Mouse (Mus musculus) CD4-positive helper T cell, adult 2 months (primary cell): ENCODE measurements at regions not wholly inside any gene's neighbourhood (a gene's known extent, or its start where the extent isn't known, plus 50 kb on each side); places are given as distances from the start of the nearest gene placed in this dataset.

Experiments
- DNase-seq: peaks from one replicate; pipeline ENCODE4 v3.0.0-alpha.2; 2012; ENCODE audit warnings: low read depth, missing footprints, low spot score

- no peak for DNase-seq
Observed at GRCm38 (mm10) chr4:105326989-105327388, 169.8 kb downstream of the Plpp3 start.

DNA sequence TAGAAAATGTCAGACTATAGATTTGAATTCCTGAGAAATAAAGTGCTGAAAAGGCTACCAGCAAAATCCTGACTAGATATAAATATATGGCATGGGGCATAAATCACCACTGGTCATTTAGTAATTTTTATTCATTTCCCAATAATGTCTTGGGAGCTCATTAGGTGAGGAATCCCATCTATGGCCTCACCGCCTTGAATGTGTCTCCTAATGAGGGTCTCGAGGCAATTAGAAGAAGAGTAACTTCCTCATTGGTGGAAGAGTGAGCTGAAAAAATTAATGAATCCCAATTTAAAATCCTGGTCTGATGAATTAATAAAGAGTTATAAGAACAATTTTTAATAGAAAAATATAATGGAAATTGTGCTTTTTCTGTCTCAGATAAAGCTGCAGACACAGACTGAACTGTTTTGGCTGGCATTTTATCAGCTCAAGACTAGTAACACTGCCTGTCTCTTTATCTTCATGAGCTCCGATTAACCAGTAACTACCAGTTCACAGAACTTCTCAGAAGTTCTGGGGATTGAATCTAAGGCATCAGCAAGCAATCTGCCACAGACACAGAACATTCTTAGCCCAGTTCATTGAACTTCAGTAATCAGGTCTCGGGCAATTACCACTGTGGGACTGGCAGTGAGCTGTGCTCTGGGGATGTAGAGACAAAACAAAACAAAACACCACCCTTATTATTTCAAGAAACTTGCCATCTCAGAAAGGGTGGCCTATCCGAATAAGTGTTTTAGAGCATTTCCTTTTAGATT is 170.7 kb downstream of the Plpp3 start:
- no peak for DNase-seq

- no peak for DNase-seq
Observed at GRCm38 (mm10) chr4:105328776-105329175, 171.6 kb downstream of the Plpp3 start.

- no peak for DNase-seq
Observed at GRCm38 (mm10) chr4:105332081-105332480, 174.9 kb downstream of the Plpp3 start.

- no peak for DNase-seq
Observed at GRCm38 (mm10) chr4:105335872-105336271, 178.7 kb downstream of the Plpp3 start.

DNA sequence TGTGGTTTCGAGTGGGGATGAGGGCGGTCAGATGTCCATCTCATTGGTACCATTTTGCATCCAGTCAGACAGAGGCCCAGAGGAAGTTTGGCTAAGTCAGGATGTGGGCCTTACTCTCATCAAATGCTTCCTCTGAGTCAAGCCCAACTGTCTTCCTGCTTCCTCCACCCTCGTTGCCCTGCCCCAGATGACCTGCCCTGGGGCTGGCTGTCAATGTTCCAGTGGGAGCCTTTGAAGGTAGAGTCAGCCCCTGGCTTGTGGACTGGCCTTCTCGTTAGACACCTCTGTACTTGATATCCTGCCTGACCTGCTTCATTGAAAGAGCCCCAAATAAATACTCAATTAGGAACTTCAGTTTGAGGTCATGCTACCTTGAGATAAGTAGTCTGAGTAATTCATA is 179.4 kb downstream of the Plpp3 start:
- no peak for DNase-seq

DNA sequence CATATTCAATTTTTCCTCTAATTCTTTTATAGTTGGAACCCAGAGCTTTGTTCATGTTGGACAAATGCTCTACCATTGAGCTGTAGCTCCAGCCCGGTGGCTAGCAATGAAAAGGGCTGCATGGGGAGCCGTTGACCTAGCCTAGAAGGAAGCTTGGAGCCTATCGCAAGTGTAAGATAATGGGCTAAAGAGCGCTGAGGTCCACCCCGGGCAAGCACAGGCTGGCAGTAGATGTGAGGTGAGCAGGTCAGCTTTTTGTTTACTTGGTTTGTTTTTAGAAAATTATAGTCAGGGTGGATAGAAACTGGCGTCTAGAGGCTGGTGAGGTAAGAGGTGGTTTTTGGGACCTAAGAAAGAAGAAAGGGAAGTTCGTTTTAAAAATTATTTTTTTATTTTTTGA is 181.0 kb downstream of the Plpp3 start:
- no peak for DNase-seq

DNA sequence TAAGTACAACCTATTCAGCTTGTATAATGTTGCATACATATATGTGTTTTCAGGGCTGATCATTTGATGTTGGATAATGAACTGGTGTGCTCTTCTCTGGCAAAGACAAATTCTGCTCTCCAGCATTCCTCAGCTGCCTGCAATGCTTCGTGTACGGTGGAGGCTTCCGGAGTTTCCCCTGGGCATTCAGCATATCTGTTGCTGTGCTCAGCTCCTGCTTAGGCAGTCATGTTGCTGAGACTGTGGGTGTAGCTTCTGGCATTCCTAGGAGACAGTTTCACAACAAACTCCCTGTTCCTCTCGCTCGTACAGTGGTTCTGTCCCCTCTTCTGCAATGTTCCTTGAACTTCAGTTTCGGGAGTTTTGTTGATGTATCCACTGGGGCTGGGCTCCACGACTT is 181.7 kb downstream of the Plpp3 start:
- DNase-seq, result no peak

DNA sequence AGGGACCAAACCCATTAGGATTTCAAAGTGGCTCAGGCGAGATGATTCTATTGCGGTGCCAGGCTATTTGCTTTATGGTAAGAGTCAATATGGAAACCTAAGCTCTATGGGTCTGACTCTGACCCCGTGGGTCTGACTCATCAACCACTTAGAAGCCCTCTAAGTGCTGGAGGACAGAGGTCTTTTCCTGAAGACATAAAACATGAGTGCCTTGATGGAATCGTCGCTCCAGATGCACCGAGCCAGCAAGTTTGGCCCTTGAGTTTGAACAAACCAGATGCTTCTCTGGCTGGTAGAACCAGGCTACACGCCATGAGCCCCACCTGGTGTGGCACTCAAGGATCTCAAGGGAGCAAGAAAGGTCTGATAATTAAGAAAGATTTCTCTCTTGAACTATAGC is 184.1 kb downstream of the Plpp3 start:
- DNase-seq, result no peak

DNA sequence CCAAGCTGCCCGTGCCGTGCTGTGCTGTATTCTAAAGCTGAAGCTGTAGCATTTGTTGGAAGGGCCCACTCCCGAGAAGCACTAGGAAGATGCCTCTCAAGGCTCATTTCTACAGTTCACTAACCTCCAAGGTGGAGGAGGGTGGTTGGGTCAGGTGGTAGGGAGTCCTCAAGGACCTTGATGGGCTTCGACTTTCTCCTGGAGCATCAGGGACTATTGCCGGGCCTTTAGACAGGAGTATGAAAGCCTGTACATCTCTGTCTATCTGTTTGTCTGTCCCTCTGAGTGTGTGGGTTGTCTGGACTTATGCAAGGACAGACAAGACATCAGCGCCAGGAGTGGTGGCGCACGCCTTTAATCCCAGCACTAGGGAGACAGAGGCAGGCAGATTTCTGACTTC is 189.7 kb downstream of the Plpp3 start:
- no peak for DNase-seq

GRCm38 (mm10) chr4:105347911-105348310 is 190.8 kb downstream of the Plpp3 start:
- DNase-seq, result no peak

DNA sequence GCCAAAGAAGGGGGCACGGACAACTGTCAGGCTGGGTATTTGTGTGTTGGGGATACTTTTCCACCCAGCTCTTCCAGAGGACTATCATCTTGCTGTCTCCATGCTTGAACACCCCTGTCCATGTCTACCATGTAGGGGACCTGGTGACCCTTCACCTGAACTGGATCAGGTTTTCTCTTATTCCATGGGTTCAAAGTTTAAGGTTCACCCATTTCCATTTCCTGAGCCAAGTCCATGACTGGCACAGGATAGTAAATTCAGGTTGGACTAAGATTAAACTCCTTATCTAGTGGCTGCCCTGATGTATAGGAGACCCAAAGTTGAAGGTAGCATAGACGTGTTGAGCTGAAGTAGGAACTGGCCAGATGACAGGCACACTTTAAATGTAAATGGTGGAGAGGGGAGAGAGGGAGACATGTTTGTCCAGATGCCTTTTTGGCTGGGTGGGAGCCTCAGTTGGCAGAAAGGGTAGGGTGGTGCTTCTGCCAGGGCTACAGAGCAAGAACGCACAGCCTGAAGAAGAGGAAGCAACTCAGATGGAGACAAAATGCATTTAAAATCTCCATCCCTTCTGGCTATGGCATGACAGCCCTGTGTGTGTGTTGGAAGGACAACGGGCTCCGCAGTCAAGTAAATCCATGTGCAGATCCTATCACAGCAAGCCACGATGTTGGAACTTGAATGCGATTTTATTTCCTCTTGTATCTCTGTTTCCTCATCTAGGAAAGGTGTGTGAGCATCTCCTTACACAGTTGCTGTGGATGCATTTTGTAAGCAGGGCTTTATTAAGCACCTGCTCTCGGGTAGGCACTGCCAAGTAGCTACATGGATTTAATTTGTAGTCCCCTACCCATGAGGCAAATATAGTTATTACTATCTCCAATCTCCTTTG is 192.4 kb downstream of the Plpp3 start:
- no peak for DNase-seq

DNA sequence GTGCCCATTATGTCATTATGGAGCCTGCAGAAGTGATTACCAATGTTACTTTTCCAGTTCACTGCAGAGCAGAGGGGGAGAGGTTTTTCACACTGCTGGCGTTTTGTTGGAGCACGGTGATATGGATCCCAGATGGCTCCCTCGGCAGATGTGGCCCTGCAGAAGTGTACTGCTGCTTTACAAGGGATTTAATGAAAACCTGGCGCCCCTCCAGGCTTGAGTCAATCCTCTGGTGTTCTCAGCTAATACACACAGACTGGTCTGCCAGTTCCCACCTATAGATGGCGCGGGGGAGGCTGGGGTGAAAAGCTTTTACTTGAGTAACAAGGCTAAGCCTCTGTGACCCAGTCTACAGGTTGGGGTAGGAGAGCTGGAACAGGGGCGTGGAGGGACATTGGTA is 195.2 kb downstream of the Plpp3 start:
- no peak for DNase-seq

DNA sequence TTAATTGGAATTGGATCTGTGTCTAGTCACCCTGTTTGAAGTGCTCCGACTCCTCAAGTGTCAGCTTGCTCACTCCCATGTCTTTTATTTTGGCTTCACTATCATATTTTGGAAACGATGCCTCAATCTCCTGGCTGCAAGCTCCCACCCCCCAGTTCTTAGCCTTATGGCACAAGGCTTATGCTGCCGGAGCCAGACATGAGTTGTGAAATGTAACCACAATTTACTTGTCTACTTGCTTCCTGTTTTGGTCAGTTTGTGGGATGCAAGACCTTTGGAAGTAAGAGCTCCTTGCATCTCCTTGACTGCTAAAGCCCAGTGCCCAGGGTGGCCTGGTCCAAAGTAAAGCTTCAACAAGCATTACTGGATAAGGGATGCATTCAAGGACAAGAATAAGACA is 195.8 kb downstream of the Plpp3 start:
- no peak for DNase-seq

DNA sequence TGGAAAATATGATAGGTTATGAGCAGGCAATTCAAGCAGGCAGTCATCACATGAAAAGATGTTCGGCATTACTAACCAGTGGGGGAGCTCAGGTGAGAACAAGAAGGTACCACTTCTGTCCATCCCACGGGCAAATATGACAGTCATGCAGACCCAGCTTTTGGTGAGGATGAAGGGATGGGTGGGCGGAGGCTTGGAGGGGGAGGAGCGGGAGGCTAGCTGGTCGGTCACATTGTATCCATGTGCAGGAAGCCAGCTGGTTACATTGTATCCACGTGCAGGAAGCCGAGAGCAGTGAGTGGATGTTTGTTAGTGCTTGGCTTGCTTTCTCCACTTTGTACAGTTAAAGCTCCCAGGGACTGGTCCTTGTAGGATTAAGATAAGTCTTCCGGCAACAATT is 196.9 kb downstream of the Plpp3 start:
- no peak for DNase-seq

- no peak for DNase-seq
Observed at GRCm38 (mm10) chr4:105356616-105357015, 199.5 kb downstream of the Plpp3 start.

DNA sequence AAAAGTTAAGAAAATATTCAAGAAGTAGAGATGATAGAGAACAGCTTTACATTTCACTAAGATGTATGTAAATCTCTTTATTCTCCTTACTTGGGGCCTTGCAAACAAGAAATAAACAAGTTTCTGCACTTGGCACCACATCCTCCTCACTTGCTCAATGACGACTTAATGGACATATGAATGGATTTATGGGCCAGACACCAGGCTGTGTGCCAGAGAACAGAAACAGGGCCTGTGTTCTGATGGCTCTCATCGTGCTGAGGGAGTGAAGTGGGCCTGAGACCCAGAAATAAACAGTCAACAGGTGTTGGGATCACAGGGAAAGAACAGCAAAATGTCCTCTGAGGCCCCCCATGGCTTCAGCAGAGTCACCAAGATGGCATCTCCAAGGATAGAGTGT is 201.6 kb downstream of the Plpp3 start:
- no peak for DNase-seq

- DNase-seq, result no peak
Observed at GRCm38 (mm10) chr4:105364496-105364895, 207.3 kb downstream of the Plpp3 start.

GRCm38 (mm10) chr4:105365076-105365475 is 207.9 kb downstream of the Plpp3 start:
- DNase-seq, result no peak

GRCm38 (mm10) chr4:105376591-105376990 is 219.4 kb downstream of the Plpp3 start:
- DNase-seq, result no peak

GRCm38 (mm10) chr4:105377469-105378187 is 220.5 kb downstream of the Plpp3 start:
- no peak for DNase-seq

DNA sequence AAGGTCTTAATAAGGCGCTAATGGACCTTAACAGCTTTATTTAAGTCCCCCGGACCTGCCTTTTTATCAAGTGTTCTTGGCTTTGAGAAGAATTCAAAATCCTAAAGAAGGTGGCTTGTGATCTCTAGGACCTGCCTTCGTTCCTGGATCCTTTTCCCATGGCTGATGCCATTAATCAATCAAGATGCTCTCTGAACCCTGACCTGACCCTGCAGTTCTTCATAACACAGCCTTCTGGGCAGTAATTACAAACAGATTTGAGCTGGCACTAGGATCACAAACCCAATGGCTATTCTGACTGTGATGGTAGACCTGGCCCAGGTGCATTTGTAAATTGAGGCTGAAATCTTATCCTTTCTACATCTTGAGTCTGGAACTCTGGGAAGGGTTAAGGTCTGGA is 227.7 kb downstream of the Plpp3 start:
- no peak for DNase-seq
